Mouse (Mus musculus) liver, embryonic 14.5 days (tissue): ENCODE results near the gene Smagp.

Source experiments
- CTCF ChIP-seq: IDR thresholded peaks from 2 replicates; pipeline ENCODE4 v1.5.1; 2016; ENCODE audit warnings: antibody characterized with exemption, low read depth, control low read depth
- EP300 ChIP-seq: IDR thresholded peaks from 2 replicates; pipeline ENCODE4 v1.6.1; 2016; ENCODE audit warnings: antibody characterized with exemption, low read depth

- TF ChIP-seq CTCF (peak; percentile 15; the same call in 1 of the 2 replicates), EP300 (no peak)
Measured at GRCm38 (mm10) chr15:100676521-100676920, 39.8 kb upstream of the Smagp start.
